Mouse (Mus musculus): ENCODE data around the gene Coro1c.

The Coro1c gene

DNA sequence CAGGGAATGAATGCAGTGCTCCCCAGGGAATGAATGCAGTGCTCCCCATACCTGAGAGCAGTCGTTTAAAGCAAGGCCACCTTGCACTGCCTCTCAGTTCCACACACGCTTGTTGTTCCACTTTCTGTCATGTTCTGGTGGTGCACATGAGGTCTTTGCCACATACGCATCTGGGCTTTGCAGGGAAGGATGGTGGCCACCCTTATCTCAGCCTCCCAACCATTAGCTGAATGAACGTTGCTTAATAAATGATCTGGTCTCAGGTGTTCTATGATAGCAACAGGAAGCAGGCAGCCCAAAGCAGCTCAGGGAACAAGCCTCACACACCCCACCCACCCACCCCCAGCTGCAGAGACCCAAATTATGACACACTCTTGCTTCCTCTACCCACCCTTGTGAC lies 16.1 kb upstream of the Coro1c start:
- no peak for DNase-seq (ENCODE audit: low read depth)

DNA sequence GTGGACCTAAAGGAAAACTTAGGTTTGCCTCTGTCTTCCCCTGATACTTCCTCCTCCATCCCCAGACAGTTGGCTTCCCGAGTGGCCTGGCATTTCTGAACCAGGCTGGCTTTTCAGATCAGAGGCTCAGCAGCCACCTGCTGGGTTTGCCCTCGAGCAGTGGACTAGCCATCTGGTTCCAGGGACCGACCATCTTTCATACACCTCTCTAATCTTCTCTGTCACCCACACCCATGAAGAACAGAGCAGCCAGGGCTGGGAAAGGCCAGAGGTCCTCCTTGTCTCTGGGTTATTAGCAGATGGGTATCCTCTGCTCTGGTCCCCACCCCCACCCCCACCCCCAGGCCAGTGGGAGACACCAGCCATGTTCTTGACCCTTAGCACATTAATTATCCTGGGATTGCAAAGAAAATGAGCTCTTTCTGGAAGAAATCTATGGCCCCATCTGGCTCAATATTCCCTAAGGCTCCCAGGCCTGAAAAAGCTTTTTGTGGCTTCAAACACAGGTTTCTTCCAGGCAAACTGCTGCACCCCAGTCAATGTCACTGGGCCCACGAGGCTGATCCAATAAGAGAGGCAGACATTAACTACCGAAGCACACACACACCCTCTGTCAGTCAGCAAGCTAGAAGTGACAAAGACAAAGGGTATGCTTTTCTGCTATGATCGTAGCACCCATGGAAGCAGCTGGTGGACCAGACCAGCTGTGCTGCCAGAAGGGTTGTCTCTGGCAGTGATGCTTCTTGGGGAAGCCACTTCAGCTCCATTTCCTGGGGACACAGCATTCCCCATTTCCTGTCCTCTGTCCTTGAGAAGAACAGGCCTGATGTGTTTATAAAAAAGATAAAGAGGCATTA lies 13.0 kb upstream of the Coro1c start:
- no peak for DNase-seq (ENCODE audit: low read depth)

DNA sequence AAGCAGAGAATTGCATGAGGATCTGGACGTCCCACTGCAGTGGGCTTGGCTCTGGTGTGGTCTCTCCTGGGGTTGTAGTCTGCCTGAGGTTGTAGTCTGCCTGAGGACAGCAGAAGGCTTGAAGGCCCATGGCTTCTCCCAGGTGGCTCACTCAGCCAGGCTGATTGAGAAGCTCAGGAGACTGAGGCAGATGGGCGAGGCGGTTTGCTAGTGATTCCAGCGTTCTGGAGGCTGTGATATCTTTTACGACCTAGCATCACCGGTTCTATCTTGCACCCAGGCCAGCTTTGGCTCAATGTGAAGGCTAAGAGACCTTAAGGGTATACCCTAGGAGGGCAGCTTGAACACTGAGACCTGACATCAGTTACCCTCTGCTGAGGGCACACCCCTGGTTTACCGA lies 10.5 kb upstream of the Coro1c start:
- no peak for DNase-seq (ENCODE audit: low read depth)

DNA sequence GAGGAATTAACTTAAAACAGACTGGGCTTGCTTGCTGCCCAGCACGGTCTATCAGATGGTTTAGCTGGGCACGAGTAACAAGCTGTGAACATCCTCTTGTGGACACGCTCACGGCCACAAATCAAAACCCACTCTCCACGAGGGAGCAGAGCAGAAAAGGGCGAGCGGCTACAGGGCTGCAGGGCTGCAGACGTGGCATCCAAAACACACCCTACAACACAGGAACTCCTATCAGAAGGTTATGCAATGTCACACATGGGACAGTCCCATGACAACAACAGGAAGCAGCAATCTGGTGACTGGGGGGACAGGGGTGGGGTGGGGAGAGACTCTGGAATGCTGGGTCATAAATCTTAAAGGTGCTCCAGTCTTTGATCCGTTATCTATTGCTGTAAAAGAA lies 10.1 kb upstream of the Coro1c start:
- DNase-seq (ENCODE audit: low read depth), result no peak

DNA sequence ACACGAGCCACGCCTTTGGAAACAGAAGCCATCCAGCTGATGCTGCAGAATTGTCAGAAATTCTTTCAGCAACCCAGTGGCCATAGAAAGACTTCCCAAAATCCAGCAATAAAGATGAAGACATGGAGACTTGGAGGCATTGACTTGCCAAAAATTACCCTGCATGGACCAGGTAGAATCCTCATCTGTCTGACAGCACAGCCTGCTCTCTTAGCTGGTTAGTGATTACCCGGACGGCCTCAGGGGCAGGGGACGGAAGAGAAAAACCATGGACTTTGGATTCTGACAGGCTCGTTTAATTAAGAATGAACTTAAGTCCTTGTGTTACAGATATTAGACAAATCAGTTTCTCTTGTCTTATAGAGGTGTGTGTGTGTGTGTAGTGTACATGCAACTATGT lies 2.1 kb upstream of the Coro1c start:
- no peak for DNase-seq (ENCODE audit: low read depth)

DNA sequence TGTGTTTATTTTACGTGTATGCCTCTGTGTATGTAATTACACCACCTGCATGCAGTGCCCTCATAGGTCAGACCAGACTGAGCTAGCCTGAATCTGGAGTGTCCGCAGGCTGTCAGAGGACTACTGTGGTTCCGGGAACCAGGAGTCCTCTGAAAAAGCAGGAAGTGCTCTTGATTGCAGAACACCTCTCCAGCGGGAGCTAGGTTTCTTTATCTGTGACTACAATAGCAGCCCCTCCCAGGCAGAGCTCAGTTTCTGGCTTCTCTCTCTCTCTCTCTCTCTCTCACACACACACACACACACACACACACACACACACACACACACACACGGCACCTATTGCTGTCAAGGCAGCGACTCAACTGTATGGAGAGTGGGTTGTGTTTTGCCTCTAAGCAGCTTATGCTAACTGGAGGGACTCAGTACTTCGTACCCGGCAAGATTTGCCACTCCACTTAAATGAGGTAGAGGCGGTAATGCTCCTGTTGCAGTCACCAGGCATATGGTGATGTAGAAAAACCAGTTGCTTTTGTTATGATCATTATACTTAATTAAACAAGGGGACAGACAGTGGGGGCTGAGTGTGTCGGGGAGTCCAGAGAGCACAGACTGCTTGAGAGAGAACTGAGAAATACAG lies 1.6 kb upstream of the Coro1c start:
- DNase-seq (ENCODE audit: low read depth), result no peak

DNA sequence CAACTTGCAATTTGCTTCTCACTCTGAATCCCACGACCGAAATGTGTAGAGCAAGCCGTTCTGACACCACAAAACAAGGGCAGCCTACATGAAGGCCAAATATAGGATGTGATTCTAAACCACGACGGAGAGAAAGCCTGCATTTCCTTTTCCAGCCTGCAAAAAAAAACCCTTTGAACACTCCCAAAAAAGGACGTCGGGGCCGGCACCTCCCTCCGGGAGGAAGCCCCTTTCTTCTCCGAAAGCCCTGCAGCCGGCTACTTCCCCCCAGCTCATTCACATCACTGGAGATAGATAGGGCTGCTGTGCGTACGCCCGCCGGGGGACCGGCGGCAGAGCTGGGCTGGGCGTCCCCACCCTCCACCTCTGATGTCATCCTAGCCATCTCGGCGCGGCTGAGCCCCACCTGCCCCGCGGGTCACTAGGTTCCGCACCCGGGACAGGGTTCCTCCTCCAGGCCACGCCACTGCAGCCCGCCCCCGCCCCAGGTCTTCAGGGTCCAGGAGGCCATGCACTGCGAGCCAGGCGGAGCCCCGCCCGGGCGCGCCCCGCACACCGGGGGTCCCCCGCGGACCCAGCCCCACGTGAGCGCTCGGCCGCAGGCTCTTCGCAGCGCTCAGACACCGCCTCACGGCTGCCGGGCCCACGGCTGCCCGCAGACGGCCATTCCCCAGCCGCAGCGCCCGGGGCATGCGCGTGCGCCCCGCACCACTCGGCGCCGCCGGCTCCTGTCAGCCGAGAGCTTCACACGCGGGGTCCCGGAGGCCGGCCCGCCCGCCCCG lies 581 bp downstream of the Coro1c start:
- DNase-seq (ENCODE audit: low read depth), result no peak

DNA sequence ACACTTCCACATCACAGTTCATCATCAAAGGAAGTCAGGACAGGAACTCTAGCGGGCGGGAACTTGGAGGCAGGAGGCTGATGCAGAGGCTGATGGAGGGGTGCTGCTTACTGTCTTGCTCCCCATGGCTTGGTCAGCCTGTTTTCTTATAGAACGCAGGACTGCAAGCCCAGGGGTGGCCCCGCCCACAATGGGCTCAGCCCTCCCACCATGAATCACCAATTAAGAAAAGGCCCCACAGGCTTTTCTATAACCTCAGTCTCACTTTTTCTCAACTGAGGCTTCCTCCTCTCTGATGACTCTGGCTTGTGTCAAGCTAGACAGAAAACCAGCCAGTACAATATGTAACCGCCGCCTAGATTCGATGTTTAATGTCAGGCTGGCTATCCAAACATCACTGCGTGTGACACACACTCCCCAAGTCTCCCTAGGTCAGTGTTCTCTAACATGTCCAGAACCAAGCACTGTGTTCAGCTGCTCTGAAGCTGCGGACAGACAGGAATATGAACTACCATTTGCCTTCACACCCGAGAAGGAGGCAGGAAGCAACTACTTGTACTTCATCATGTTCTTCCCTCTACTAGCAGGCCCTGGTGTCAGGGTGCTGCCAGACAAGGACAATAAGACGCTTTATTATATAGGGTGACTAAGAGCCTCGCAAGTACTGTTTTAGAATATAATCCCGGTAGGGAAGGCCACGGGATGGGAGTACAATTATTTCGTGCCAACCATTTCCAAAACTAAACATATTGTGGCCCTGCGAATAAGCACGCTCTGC lies 1.4 kb downstream of the Coro1c start:
- no peak for DNase-seq (ENCODE audit: low read depth)

DNA sequence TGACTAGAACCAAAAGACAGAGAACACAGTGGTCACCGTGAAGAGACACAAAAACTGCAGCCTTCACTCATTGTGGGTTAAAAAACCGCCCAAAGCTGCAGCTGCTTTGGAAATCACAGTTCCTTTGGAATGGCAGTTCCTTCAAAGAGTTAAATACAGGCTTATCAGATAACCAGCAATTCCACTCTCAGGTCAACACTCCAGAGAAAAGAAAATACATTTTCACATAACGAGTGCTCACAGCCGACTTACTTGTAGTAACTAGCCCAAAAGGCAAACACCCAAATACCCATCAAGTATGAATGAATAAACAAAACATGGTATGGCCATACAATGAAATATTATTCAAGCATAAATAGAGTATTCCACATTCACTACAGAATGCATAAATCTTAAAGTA lies 3.6 kb downstream of the Coro1c start:
- DNase-seq (ENCODE audit: low read depth), result no peak

DNA sequence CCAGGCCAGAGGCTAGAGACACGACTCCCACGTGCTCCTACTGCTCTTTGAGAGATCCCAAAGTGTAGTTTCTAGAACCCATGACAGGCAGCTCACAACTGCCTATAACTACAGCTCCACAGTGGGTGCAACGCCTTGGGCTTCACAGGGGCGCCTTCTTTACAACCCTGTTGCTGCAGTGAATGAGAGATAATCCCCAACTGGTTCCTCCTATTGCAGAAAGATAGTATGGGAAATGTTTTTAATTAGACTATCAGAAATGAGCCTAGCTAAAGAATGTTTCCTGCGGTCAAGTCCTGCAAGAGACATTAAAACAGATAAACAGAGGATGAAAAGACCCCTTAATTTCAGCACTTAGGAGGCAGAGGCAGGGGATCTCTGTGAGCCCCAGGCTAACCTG lies 5.6 kb downstream of the Coro1c start:
- DNase-seq (ENCODE audit: low read depth), result no peak

DNA sequence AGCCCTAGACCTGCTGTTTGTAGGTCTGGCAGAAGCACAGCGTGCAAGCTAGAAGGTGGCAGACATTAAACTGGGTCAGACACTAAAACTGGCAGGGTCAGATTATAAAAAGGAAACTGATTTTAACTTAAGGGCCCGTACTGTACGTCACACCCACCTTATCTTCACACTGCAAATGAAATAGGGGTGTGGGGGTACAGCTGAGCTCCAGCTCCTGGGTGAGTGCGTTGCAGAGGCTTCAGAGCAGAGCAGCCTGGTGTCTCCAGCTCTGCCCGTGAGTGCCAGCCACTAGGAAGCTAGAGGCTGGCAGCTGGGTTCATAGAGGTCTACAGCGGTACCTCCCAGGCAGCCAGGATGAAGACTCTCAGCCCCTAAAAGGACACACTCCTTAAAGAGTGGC lies 6.5 kb downstream of the Coro1c start:
- DNase-seq (ENCODE audit: low read depth), result no peak

DNA sequence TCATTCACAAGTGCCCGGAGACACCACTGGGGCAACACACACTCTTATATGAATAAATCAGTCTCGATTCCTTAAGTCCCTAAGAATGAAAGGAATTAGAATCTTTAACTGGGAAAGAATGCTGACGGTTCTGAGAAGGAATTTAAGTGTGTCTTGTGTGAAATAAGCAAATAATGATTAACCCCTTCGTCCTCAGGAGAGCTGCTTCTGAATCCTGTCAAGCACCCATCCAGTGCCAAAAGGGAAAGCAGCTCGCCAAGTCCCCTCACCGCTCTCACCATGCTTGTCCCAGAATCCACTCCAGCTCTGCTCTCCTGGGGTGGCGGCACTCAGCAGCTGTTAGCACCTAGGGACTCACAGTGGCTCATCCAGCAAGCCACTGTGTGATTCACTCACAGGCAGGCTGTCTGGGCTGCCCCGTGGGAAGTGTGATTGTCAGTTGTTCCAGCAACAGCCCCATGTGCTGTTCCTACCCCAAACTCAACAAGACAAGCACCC lies 7.4 kb downstream of the Coro1c start:
- peak; percentile 60 for DNase-seq (ENCODE audit: low read depth)

DNA sequence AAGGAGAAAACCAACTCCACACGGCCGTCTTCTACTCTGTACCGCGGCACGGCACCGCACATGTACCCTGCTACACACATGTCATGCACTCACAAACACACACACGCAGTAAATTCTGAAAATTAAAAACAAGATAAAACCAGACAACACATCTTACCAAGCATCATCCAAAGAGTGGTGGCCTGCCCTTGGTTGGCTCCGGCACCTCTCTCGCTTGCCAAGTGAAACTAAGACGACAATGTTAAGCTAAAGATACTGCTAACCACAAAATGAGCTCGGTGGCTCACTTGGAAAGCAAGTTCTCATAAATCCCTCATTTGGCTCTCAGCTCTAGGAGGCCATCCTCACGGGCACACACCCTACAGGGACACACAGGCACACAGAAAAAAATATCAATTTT lies 9.0 kb downstream of the Coro1c start:
- DNase-seq (ENCODE audit: low read depth), result no peak

DNA sequence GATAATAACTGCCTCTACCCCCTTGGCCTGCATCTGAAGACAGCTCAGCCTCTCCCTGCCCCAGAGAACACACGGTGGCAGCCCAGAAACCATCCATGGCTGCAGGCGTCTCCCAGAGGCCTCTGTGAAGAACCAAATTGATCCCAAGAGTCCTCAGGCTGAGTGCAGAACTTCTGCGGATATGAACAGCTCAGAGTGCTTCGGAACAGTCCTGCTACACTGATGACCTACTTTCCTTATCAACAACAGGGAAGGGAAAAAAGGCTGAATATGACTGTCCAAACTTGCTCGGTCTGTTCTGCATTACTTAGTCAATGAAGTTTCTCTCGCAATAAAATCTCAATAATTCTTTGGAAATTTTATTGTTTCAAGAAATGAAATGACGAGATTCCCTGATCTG lies 16.6 kb downstream of the Coro1c start:
- no peak for DNase-seq (ENCODE audit: low read depth)

DNA sequence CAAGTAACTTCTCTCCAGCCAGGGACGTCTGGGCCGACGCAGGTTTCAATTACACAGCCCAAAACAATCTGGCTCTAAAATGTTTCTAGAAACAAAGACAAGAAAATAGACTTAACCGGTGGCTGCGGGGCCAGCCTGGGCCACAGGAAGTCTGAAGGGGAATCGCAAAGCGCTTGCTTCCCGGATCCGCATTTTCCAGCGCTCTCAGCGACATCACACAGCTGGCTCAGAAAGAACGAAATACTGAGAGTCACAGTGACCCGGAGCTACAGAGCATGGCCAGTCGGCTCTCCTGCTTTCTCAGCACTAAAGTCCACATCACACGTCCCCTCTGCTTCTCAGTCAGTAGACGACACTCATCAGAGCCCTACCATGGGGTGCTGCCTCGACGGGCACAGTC lies 17.7 kb downstream of the Coro1c start:
- DNase-seq (ENCODE audit: low read depth), result no peak

DNA sequence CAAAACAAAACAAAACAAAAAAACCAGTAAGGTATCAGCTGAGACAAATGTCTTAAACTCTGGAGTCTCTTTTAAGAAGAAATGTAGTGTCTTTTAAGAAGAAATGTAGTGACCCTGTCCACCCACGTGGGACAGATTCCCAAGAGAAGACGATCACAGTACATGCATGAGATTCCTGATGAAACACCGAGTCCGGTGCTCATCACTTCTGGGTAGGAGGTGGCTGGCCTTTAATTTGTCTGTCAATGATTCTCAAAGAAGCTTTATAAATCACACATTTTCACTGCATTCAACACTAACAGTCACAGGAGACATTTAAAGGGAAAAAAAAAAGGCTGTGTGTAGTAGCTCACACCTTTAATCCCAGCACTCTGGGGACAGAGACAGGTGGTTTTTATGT lies 18.6 kb downstream of the Coro1c start:
- DNase-seq (ENCODE audit: low read depth), result no peak

DNA sequence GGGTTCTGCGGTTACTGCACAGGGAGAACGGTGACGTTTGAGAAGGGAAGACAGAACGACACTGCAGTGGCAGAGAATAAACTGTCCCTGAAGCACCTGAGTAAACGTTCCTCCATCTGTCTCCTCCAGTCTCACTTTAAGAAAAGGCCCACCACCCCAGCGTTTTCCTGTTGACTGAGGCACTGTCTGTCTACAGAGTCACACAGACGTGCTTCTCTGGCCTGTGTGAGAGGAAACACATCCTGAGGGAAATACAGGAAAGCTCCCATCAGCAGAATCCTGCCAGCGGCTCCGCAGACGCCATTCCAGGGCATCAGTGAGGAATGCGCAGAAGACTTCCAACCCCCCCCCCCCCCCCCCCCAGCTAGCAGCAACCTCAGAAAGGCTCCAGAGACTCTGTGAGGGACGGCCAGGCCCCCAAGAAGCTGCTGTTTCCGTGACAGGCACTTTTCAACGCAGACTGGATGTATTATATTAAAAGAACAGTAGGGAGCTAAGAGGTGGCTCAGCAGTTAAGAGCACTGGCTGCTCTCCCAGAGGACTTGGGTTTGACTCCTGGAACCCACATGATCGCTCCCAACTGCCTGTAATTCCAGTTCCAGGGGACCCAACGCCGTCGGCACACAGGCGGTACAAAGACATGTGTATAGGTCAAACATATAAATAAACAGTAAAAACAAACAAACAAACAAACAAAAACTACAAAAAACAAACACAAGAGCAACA lies 19.2 kb downstream of the Coro1c start:
- no peak for DNase-seq (ENCODE audit: low read depth)

DNA sequence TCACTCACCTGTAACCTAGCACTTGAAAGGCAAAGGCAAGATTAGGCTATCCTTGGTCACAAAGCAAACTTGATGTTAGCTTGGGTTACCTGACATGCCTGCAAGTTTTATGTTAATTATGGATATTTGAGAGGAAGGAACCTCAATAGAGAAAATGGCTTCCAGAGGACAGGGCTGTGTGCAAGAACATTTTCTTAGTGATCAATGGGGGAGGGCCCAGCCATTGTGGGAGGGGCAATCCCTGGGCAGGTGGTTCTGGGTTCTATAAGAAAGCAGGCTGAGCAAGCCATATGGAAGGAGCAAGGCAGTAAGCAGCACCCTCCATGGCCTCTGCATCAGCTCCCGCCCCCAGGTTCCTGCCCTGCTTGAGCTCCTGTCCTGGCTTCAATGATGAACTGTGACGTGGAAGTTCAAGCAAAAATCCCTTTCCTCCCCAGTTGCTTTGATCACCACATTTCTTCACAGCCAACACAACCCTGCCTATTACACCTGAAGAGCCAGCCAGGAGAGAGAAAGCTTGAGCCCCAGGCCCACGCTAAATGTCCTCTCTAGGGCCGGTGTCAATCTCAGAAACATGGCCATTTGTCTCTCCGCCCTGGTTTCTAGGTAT lies 20.3 kb downstream of the Coro1c start:
- DNase-seq (ENCODE audit: low read depth), result no peak

DNA sequence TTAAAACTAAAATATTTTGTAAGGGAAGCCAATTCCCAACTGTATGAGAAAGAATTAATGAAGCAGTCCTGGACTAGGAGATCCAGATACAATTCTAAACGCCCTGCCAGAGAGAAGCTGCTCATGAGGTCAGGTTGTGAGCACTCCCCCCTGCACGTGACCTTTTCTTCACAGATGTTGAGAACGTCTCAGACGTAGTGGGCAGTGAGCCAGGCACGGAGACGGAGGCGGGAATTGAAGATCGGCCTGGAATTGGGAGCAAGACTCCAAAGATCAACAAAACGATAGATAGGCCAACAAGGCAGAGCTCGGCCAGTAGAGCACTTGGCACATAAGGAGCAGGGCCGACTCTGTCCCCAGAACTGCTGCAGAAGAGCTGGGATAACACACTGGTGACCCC lies 21.4 kb downstream of the Coro1c start:
- DNase-seq (ENCODE audit: low read depth), result no peak

DNA sequence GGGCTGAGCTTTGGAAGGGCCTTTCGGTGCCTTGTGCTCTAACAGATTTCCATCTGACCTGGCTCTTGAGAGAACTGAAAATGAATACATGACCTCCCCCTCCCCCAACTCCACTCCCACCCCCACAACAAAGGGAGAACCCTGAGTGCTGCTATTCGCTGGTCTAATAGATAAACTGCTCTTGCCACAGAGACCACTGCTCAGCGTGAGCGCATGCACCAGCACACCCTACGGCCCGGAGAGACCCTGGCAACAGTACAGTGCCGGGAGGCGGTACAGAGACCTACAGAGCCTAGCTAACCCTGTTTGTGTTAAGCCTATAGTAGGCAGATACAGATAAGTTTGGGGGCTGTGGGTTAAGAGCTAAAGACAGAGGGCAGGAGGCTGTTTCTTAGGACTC lies 22.9 kb downstream of the Coro1c start:
- no peak for DNase-seq (ENCODE audit: low read depth)

DNA sequence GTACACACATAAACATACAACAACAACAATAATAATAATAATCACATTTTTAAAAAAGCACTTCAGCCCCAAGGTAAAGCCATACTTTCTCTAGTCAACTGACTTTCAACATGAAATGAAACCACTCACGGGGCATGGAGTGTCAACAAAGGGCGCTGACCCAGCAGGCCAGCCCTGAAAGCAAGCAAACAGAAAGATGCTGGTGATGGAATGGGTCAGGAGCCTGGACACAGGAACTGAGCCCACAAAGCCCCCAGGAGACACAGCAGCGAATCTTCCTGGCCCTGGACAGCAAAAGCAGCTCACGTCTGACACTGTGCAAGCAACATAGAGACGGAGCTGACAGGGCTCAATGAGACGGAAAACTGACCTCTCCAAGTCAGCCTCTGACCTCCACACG lies 23.8 kb downstream of the Coro1c start:
- DNase-seq (ENCODE audit: low read depth), result no peak
